Mouse (Mus musculus): ENCODE data around the gene Btrc. TPM values are rescaled to one million over a fixed set of nuclear protein-coding genes. Genes with fewer than 3 reads are reported as not detected.
A peak's percentile ranks its signal among the peaks of the same experiment; 100 is the strongest.

Gene Btrc
- polyA plus RNA-seq, 1 experiment from 2014 or later, result 15.0 TPM

GRCm38 (mm10) chr19:45565925-45566715 is 202.6 kb downstream of the Btrc start:
- H3K27ac ChIP-seq (replicated peaks), result no peak overlapping the region

DNA sequence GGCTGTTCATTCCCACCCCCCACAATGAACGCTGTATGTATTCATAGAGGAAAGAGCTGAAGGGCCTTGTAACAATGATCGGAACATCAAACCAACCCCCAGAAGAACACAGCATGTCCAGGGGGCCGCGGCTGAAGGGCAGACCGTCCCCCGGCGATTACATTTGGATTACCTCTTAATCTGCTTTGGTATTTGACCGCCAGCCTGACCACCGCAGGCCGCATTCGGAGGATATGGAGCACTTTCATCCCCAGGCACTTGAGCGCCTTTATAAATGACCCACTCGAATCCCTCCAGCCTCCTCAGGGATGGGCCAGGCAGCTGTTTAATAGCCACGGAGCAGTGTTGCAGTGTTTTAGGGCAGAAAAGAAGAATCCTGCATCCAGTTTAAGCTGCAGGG is 203.8 kb downstream of the Btrc start:
- no peak for DNase-seq (ENCODE audit: low spot score)
- WGBS, result 46% methylated on average over 14 of the region's 14 CpGs
- H3K4me1 ChIP-seq (replicated peaks; ENCODE audit: control insufficient read depth, insufficient read depth), result no peaks in the 10 kb centered on the region
- no peak overlapping the region for H3K4me3 ChIP-seq (ENCODE audit: low read depth, low read length)
- H3K9me3 ChIP-seq (ENCODE audit: control insufficient read depth, low read length), result no peaks in the 10 kb centered on the region
- no peaks in the 10 kb centered on the region for H3K36me3 ChIP-seq (ENCODE audit: control insufficient read depth, insufficient read depth, low read length)
- ATAC-seq (ENCODE audit: low FRiP score, low TSS enrichment), result no peak
- TF ChIP-seq CTCF (IDR thresholded peaks at IDR 0.05; ENCODE audit: low read depth) (no peak), EP300 (optimal IDR thresholded peaks at IDR 0.05) (no peak)
- H3K4me2 ChIP-seq (replicated peaks; ENCODE audit: low read depth), result no peak overlapping the region
- no peaks in the 10 kb centered on the region for H3K27me3 ChIP-seq (ENCODE audit: control insufficient read depth, insufficient read depth, low read length)
- no peak overlapping the region for H3K9ac ChIP-seq (ENCODE audit: low read length)
- no peak overlapping the region for H3K27ac ChIP-seq (replicated peaks)

More at GRCm38 (mm10) chr19:45565925-45566715, 202.6 kb downstream of the Btrc start:
- Histone ChIP-seq H3K9ac (ENCODE audit: low read length) (no peak overlapping the region), H3K27me3 (ENCODE audit: control insufficient read depth, insufficient read depth, low read length) (no peaks in the 10 kb centered on the region), H3K36me3 (ENCODE audit: control insufficient read depth, insufficient read depth, low read length) (no peaks in the 10 kb centered on the region), H3K4me1 (replicated peaks; ENCODE audit: control insufficient read depth, insufficient read depth) (no peaks in the 10 kb centered on the region), H3K4me2 (replicated peaks; ENCODE audit: low read depth) (no peak overlapping the region), H3K4me3 (ENCODE audit: low read depth, low read length) (no peak overlapping the region), H3K9me3 (ENCODE audit: control insufficient read depth, low read length) (no peaks in the 10 kb centered on the region)
- DNase-seq (ENCODE audit: low spot score), result no peak
- 39% methylated on average over 15 of the region's 15 CpGs for whole genome bisulfite sequencing
- no peak for TF ChIP-seq EP300 (optimal IDR thresholded peaks at IDR 0.05)
- no peak for TF ChIP-seq CTCF (IDR thresholded peaks at IDR 0.05; ENCODE audit: low read depth)
- no peak for ATAC-seq (ENCODE audit: low FRiP score, low TSS enrichment)

DNA sequence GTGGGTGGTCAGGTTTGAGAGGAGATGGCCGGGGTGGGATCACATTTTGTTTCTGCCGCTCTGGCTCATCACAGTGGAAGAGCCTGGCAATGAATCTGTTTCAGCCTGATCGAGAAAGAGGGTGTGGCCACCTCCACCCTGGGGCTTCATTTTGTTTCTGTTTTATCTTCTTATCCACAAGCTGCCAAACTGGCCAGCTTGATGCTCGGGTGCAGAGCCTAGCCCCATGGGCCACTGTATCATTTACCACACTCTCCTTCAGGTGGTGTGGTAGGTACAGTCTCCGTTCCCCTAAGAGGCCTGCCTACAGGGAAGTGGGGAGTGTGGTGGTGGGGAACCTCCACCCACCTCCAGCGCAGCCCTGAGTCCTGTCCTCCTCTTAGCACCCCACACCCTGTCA is 209.5 kb downstream of the Btrc start:
- WGBS, result 82% methylated on average over 6 of the region's 6 CpGs
- H3K36me3 ChIP-seq (ENCODE audit: control insufficient read depth, insufficient read depth, low read length), result peaks cover 9% of the 10 kb centered on the region; the same call in 1 of the 2 replicates
- no peak overlapping the region for H3K4me2 ChIP-seq (replicated peaks; ENCODE audit: low read depth)

DNA sequence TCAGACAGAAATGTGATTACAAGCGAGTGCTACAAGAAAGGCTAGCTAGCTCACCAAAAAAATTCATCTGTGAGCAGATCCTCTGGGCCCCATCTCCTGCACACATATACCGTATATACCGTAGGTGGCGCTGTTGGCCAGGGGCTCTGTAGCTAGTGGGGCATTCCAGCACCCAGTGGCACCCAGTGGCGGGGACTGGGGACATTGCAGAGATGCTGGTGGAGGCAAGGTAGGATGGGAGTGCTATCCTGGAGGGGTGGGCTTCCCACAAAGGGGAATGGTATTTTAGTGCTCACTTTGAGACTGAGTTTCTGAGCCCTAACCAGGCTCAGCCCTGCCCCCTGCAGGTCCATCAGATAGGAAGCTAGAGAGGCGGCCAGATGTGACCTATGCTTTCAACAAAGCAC is 210.3 kb downstream of the Btrc start:
- Histone ChIP-seq H3K9ac (ENCODE audit: low read length) (no peak overlapping the region), H3K27ac (replicated peaks) (no peak overlapping the region), H3K4me2 (replicated peaks; ENCODE audit: low read depth) (no peak overlapping the region), H3K36me3 (ENCODE audit: control insufficient read depth, insufficient read depth, low read length) (peaks cover 12% of the 10 kb centered on the region; the same call in 1 of the 2 replicates), H3K4me1 (replicated peaks; ENCODE audit: control insufficient read depth, insufficient read depth) (no peaks in the 10 kb centered on the region), H3K9me3 (ENCODE audit: control insufficient read depth, low read length) (no peaks in the 10 kb centered on the region), H3K4me3 (ENCODE audit: low read depth, low read length) (no peak overlapping the region), H3K27me3 (ENCODE audit: control insufficient read depth, insufficient read depth, low read length) (no peaks in the 10 kb centered on the region)
- TF ChIP-seq CTCF (IDR thresholded peaks at IDR 0.05; ENCODE audit: low read depth), result peak; percentile 94
- TF ChIP-seq EP300 (optimal IDR thresholded peaks at IDR 0.05), result no peak
- DNase-seq (ENCODE audit: low spot score) (peak; percentile 80), ATAC-seq (ENCODE audit: low FRiP score, low TSS enrichment) (peak; percentile 73)
- WGBS, result 24% methylated on average over 6 of the region's 6 CpGs

More for the DNA sequence above, 209.5 kb downstream of the Btrc start:
- DNase-seq (ENCODE audit: low spot score) (no peak), ATAC-seq (ENCODE audit: low FRiP score, low TSS enrichment) (no peak)
- no peak overlapping the region for H3K9ac ChIP-seq (ENCODE audit: low read length)
- H3K4me1 ChIP-seq (replicated peaks; ENCODE audit: control insufficient read depth, insufficient read depth), result no peaks in the 10 kb centered on the region
- H3K27ac ChIP-seq (replicated peaks), result no peak overlapping the region
- TF ChIP-seq EP300 (optimal IDR thresholded peaks at IDR 0.05), result no peak
- TF ChIP-seq CTCF (IDR thresholded peaks at IDR 0.05; ENCODE audit: low read depth), result no peak
- H3K9me3 ChIP-seq (ENCODE audit: control insufficient read depth, low read length), result no peaks in the 10 kb centered on the region
- no peaks in the 10 kb centered on the region for H3K27me3 ChIP-seq (ENCODE audit: control insufficient read depth, insufficient read depth, low read length)
- H3K4me3 ChIP-seq (ENCODE audit: low read depth, low read length), result no peak overlapping the region

GRCm38 (mm10) chr19:45574339-45574898 is 210.9 kb downstream of the Btrc start:
- TF ChIP-seq CTCF (IDR thresholded peaks at IDR 0.05; ENCODE audit: low read depth), result no peak
- TF ChIP-seq EP300 (optimal IDR thresholded peaks at IDR 0.05), result no peak
- Histone ChIP-seq H3K4me2 (replicated peaks; ENCODE audit: low read depth) (no peak overlapping the region), H3K27ac (replicated peaks) (no peak overlapping the region), H3K9ac (ENCODE audit: low read length) (no peak overlapping the region), H3K4me1 (replicated peaks; ENCODE audit: control insufficient read depth, insufficient read depth) (no peaks in the 10 kb centered on the region), H3K4me3 (ENCODE audit: low read depth, low read length) (no peak overlapping the region), H3K27me3 (ENCODE audit: control insufficient read depth, insufficient read depth, low read length) (no peaks in the 10 kb centered on the region), H3K36me3 (ENCODE audit: control insufficient read depth, insufficient read depth, low read length) (peaks cover 12% of the 10 kb centered on the region; the same call in 1 of the 2 replicates), H3K9me3 (ENCODE audit: control insufficient read depth, low read length) (no peaks in the 10 kb centered on the region)
- WGBS, result 57% methylated on average over 7 of the region's 7 CpGs
- DNase-seq (ENCODE audit: low spot score), result no peak
- no peak for ATAC-seq (ENCODE audit: low FRiP score, low TSS enrichment)
